Mouse (Mus musculus) spleen, adult 2 months (tissue): ENCODE data around the gene Nepro.

ENCODE experiments used
- CTCF ChIP-seq: fragments of 200-500 bp; IDR thresholded peaks from 2 replicates; pipeline ENCODE4 v1.5.1; 2011; ENCODE audit warnings: mild to moderate bottlenecking, inconsistent platforms; ENCODE audit not compliant: insufficient read depth, insufficient read length, insufficient replicate concordance; ENCODE audit errors: extremely low read depth
- POLR2A ChIP-seq: fragments of 200-500 bp; IDR thresholded peaks from 2 replicates; pipeline ENCODE4 v1.6.1; 2011; ENCODE audit warnings: low read depth, low read length, inconsistent platforms

DNA sequence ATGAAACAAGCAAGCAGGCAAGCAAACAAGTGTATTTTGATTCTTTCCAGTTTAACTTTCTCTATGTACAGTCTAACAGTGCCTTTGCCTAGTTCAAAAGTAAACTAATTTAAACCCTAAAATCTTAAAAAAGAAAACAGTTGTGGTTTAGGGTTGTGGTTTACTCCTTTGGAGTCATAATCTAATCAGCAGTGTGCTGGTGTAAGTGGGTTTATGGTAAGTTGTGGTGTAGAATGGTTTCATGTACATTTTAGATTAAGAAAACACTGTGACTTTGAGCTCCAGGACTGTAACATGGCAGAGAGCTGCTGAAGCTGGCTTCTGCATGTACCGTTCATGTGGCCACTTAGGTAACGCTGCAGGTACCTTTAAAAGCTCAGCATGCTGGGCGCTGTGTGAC, 3.4 kb downstream of the Nepro start:
- no peak for TF ChIP-seq CTCF
- no peak for TF ChIP-seq POLR2A
